Mouse (Mus musculus): Measurements from ENCODE around the gene Ankrd40.
A peak's percentile ranks its signal among the peaks of the same experiment; 100 is the strongest.

Gene Ankrd40

DNA sequence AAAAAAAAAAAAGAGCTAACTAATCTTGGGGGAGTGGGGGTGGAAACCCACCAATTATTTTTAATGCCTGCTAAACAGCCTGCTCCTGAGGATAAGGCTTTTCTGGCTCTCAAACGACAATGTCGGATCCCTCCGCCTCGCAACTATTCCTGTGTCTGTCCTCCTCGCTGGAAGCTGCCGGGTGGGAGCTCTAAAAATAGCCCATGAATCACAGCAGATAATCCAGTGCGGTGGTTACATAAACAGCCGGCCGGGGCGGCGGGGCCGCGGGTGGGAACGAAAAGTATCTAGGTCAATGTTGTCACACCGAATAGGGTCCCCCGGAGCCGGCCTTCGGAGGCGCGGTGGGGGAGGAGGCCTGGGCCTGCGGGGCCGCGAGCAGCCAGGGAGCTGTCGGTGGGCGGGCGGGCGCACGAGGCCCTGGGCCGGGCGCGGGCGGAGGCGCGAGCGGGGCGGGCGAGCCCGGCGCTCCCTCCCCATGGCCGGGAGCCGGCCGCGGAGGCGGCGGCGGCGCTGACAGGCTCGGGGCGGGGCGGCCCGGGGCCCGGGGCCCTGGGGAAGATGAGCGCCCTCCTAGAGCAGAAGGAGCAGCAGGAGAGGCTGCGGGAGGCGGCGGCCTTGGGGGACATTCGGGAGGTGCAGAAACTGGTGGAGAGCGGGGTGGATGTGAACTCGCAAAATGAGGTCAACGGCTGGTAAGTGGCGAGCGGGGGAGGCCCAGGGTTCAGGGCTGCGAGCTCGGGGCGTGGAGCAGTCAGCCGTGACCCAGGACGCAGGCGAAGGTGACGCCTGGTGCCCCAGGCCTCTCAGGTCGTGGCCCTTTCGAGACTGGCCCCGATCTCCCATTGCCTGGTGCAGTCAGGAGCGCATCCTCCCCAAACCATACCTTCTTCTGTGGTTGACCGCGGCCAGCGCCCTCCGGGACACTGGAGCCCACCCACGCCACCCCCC lies at the start of gene Ankrd40:
TSS of gene Ankrd40 (plus strand) at position 309 of the 951 bp plus-strand sequence.
- DNase-seq (ENCODE audit: low spot score in 2 of 2): peak; percentile 96 to 97

DNA sequence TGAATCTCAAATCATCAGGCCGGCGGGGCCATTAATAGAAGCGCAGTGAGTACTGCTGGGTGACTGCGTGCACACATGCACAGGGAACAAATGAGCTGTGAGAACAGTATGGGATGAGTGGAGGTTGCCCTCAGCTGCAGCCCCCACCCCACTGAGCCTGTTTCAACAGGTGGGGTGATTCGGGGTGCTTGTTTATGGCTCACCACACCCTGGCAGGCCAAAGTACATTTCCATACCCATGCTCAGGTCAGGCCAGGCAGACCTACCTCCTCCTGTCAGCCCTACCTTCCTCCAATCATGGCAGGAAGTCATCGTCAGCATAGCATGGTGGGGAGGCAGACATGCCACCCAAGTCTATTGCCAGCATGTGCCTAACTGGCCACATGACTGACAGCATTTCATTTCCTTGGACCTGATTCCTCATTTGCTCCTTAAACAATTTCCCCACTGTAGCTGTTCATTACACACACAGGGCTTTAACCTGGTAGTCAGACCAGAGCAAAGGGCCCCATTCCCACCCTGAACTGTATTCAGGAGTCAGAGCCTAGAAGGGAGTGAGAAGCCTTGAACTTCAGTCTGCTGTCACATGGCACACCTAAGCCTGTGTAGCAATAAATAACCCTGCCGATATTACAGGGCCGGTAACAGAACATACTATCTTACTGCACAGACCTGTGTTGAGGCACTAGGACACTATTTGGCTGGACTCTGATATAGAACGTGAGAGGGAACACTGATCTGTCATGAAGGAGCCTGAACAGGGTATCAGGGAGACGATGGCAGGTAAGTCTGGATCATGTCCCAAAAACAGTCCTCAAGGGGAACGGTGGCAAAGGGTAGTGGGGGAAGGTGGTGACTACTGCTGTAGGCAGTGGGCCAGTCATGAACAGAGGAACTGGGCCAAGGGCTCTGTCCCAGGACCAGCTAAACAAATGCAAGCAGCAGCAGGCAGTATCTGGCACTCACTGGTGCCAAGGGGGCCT lies 46.3 kb upstream of the Ankrd40 start, which contains the start of gene Gm21885:
TSS of gene Gm21885 (plus strand) at position 675 of the 983 bp plus-strand sequence.
- peak; percentile 16 to 48 for DNase-seq (ENCODE audit: low spot score in 2 of 2)

DNA sequence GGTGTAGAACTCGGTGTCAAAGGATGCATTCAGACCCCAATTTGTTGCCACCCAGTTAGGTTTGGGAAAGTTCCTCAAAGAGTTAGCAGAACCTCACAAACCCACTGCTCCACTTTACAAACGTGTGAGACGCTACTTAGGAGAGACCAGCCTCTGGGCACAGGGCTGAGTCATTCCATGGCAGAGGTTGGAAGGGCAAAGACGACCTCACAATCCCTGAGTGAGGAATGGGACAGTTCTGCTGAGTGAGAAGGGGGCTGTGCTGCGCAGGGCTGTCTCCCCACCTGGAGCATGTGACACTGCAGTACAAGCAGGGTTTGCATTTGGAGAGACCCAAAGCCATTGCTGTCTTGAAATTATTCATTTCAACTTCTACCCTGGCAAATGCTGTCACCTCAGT lies 45.5 kb upstream of the Ankrd40 start:
- DNase-seq (ENCODE audit: low spot score in 2 of 2): no peak

DNA sequence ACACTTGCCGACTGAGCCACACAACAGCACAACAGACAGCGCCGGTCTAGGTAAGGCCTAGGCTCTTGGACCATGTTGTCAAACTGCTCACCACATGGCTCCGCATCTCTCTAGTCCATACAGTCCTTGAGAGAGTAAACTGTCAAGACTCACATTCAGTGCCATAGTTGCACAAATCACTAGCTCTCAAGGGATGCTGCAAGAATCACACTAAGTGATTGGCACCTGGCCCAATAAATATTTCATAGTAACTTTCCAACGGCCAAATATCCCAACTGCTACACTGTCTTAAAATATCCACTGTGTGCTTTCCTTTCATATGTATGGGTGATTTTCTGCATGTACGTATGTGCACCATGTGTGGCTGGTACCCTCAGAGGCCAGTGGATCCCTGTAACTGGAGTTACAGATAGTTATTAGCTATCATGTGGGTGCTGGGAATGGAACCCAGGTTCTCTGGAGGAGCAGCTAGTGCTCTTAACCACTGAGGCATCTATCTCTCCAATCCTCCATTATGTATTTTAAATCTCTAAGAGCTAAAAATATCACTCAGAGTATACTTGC lies 44.2 kb upstream of the Ankrd40 start:
- DNase-seq (ENCODE audit: low spot score in 2 of 2): no peak

DNA sequence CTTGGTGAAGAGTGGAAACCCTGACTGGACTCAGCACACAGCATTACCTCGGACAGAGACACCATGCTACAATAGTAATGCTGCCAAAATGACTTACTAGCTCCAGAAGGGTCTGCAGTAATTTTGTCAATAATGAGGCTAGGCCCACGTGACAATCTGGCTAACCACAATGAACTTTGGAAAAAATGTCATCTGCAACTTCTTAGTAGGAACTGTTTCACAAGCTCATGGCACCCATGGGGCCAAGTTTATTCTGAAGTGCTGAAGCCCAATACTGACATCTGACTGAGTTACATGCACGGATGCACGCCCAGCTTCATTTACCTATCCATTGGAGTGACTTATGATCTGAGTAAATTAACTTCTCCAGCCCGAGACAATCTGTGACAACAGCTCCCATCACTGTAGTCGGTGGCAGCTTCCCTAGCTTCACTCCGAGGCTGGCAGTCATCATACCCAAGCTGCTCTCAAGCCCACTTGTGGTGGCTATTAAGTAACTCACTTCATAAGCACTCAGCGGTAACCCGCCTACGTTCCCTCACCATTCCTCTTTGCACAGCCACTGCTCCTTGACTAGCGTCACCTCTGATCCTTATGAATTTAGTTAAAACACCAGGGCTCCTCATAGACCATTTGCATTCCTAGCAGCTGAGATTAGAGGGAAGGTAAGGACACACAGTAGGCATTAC lies 41.8 kb upstream of the Ankrd40 start:
- DNase-seq (ENCODE audit: low spot score in 2 of 2): no peak

DNA sequence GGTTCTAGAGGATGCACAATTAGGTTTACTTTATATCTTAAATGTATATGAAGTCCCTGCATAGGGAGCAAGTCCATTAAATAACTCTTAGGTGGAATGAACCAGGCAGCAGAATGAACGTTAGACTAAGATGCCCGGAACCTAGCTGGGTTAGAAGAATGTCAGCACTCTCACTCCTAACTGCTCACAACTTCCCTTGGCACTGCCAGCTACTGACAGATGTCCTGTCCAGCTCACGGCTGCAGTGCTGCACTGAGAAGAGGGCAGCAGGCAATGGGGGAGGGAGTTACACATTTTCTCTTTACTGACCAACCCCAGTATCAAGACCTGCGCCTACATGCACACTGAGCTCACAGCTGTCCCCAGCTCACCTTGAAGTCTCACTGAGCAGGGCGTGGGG lies 40.7 kb upstream of the Ankrd40 start:
- no peak for DNase-seq (ENCODE audit: low spot score in 2 of 2)

DNA sequence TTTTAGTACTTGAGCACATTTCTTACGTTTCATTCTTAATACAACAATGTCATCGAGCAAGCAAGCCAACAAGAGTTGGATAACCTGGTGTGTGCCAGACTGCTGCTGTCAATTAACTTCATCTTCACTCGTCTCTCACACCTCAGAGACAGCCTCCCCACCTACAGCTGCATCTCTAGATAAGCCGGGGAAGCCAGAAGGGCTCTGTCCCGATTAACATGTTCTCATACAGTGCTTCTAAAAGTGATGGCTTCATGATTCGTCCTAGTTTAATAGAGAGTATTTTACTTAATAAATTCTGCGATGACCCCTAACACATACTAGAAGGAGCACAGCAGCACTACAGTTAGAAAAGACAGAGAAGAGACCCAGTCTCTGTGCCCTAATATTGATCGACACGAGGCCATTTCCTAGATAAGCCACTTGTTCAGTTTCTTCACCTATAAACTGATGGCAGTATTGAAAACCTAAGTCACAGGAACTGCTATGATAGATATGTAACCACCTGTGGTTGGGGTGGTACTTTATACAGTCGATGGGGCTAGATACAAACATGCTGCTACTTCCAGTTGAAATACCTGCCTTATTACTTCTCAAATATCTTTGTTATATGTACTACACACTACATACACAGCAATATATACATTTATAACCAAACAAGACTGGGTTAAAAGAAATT lies 37.6 kb upstream of the Ankrd40 start:
- no peak for DNase-seq (ENCODE audit: low spot score in 2 of 2)

DNA sequence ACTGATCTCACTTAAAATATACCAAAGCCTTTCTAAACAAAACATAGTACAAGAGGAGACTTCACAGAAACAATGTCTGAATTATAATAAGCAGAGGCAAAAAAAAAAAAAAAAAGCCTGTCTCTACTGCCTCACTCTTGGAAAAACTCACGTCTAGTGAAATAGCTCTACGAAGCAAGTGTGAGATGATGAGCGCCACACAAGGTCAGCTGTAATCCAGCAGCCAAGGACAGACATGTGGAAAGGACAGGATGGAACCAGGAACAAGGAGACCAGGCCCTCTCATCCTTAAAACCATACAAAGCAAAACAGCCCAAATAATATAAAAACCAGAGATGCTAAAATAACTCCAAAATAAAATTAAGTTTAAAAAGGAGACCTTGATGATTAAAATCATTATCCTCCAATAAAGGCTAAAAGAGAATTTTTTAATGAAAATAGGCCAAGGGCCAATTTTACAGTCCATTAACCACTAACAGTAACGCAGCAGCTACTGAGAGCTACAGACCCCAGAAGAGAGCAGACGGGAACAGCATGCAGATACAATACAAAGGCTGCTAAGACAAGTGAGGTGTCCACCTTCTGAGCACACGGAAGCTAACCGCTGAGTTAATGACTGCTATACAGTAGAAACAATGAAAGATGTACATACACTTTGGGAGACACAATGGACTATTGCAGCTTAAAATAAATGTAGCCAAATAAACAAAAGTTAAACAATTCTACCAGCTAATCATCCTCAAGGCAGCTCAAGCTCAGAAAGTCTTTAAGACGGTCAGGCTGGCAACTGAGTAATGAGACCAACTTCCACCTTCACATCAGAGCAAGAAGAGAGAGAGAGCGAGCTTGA lies 32.6 kb upstream of the Ankrd40 start:
- no peak for DNase-seq (ENCODE audit: low spot score in 2 of 2)

DNA sequence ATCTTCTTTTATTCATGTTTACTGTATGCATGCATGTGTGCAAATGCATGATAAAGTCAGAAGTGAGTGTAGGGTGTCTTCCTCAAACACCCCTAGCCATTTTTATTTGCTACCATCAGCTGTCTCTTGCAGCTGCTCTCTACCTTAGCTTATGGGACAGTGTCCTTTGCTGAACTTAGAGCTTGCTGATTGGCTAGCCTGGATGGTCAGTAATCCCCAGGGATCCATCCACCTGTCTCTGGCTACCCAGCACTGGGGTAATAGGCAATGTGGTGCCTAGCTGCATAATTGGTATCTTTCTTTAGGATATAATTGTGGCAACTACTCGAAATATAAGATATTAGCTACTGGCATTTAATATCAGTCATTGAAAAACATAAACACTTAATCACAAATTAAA lies 15.1 kb upstream of the Ankrd40 start:
- DNase-seq (ENCODE audit: low spot score in 2 of 2): no peak

DNA sequence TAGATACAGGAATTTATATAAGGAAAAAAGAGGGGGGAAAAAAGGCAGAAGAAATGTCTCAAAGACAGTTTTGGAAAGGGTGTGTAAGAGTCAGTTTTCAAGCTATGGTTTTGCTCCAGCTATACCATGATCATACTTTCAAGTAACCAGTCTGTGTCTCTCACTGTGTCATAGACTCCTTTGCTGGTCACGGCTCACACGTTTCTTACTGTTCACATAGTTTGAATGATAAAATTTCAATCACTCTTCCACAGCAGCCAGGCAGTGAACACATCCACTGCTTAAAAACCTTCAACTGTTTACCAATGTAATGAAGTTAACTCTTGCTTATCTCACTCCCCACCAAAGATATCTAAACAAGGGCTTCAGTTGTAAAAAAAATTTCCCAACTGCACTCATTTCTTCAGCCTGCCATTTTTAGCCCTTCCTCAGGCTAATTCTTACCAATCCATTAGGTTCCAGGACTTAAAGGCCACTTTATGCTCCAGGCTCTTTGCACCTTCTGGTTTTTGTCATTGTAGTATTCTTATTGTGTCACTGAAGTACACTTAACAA lies 13.6 kb upstream of the Ankrd40 start:
- no peak for DNase-seq (ENCODE audit: low spot score in 2 of 2)

DNA sequence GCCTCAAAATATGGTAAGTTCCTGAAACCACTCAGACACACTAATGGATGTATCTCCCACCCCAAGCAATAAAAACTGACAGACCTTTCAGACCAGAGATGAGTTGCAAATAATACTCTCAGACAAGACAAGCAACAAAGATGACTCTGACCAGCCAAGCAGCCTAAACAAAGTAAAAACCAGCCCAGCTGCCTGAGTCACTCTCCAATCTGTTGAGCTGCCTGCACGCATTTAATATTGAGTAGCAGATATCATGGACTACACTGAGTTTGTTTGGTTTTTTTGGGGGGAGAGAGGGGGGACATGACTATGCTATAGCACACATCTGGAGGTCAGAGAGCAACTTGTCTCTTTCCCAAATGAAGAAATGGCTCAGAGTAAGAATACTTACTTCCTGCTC lies 12.5 kb upstream of the Ankrd40 start:
- DNase-seq (ENCODE audit: low spot score in 2 of 2): no peak

DNA sequence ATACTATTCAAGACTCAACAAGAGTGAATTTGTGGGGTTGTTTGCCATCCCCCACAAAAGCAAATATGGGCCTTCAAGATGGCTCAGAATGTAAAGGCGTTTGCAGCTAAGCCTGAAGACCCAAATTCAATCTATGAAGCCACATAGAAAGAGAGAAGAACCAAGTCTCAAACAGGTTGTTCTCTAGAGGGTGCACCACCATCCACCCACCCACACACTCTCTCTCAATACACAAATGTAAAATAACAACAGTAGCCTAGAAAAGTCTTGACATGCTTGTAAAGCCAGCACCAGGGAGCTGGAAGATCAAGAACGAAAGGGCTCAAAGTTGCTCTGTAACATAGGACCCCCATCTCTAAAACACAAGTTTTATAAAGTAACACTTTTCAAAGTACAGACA lies 11.3 kb upstream of the Ankrd40 start:
- DNase-seq (ENCODE audit: low spot score in 2 of 2): no peak

DNA sequence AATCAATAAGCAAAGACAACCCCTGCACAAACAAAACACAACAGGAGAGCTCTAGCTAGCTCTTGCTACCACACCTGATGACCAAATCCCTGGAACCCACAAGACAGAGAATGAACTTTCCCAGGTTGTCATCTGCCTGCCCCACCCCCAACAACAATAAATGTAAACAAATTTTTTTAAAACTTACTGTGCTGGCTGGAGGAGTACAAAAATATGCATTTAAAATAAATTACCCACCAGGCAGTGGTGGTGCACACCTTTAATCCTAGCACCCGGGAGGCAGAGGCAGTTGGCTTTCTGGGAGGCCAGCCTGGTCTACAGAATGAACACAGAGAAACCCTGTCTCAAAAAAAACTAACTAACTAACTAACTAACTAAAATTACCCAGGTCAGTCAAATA lies 10.8 kb upstream of the Ankrd40 start:
- no peak for DNase-seq (ENCODE audit: low spot score in 2 of 2)

DNA sequence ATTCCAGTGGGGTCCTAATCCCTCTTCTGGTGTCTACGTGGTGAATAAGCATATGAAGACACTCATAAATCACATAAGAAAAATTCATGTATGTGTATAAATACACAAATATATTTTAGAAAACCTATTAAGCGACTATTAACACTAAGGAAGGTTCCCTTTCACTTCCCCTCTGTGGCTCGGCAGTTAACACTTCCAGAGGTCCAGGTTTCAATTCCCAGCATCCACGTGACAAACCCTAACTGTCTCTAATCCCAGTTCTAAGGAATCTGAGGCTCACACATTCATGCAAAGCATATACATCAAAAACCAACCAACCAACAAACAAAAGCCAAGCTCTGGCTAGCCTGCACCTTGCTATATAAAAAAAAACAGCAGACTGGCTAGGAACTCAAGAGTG lies 10.3 kb upstream of the Ankrd40 start:
- DNase-seq (ENCODE audit: low spot score in 2 of 2): no peak

DNA sequence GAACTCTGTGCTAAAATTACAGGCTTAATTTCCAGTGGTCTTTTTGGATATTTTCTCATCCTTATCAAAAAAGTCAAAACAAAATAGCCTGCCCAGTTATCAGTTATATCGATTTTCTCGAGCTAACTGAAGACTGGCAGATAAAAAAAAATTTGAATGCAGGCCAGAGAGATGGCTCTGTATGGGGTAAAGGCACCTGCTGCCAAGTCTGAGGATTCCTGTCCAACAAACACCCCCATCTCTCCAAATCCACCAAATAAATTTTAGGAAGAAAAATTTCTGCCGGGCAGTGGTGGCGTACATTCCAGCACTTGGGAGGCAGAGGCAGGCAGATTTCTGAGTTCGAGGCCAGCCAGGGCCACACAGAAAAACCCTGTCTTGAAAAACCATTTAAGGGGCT lies 9.7 kb upstream of the Ankrd40 start:
- DNase-seq (ENCODE audit: low spot score in 2 of 2): no peak

DNA sequence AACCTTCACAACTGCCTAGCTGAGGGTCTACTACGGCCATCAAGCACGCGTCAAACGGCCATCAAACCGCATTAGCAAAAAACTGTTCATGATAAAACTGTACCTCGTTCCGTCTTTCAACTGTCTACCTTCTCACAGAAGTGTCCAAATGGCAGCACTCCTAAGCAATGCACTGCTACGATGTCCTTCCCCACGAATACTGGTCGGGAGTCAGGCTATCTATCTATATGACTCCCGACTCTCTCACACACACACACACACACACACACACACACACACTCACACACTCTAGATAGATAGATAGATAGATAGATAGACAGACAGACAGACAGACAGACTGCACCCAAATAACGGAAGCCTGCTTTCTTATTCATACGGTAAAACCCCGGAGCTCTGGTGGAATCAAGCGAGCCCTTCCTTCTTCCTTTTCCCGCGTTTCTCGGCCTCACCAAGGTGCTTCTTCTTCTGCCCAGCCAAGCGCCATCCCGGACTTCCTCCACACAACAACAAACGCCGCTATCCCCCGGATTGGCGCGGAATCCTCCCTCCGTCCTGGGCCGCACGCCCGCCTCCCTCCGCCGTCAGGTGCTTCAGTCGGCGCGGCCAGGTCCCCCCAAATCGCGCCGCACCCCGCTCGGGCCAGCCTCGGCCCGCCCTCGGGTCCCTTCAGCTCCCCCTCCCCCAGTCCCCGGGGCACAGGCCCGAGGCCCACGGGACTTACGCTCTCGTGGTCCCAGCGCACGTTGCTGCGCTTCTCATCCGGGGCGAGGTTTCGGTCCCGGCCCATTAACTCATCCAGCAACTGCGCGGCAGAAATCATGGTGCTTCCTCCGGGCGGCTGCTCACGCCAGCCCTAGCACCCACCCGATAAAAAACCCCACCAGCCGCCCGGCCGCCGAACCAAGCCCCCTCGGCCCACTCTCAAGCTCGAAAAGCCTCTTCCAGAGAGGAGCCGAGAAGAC lies 6.6 kb upstream of the Ankrd40 start:
- DNase-seq (ENCODE audit: low spot score in 2 of 2): no peak

DNA sequence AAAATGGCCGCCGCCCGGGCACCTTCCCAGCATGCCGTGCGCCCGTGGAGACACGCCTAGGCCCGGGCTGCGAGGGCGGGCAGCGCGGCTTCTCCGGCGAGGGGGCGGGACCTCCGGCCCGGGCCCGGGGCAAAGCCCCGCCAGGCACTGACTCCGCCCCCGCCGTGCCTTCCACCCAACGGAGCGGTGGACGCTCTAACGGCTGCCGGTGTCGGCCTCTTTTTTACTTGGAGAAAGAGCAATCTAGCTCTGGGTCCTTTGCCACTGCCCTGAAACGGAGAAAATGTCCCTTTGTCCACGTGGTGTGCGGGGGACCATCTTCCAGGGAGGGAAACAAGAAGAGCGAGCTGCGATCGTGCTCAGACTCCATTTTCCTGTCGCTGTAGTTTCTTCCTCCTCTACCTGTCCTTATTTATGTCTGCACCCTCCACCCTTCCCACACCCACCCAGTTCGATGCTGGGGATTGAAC lies 5.8 kb upstream of the Ankrd40 start, which contains the start of gene Luc7l3:
TSS of gene Luc7l3 (minus strand) at position 58 of the 470 bp plus-strand sequence.
- peak; percentile 93 to 94 for DNase-seq (ENCODE audit: low spot score in 2 of 2)

DNA sequence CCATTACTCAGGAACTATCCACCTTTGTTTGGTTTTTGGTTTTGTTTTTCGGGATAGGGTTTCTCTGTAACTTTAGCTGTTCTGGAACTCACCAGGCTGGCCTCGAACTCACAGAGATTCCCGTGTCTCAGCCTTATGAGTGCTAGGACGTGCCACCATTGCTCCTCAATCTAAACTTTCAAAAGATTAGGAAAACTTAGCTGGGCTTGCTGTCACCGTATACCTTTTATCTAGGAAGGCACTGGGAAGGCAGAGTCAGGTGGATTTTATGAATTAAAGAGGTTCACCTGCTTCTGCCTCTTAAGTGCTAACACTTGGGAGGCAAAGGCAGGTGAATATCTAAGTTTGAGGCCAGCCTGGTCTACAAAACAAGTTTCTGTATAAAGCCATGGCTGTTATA lies 5.2 kb upstream of the Ankrd40 start:
- DNase-seq (ENCODE audit: low spot score in 2 of 2): no peak

Measured in heart, adult 9 months (tissue).